Mouse (Mus musculus): ENCODE results near the gene Tmem218.

The Tmem218 gene

GRCm38 (mm10) chr9:37207929-37208411, at the start of gene Tmem218:
TSS of gene Tmem218 (plus strand) at chr9:37208223.
- DNase-seq = peak; percentile 98

- DNase-seq = no peak
These were observed 47.3 kb upstream of the Tmem218 start for GRCm38 (mm10) chr9:37160686-37161085.

GRCm38 (mm10) chr9:37166899-37167298, 41.1 kb upstream of the Tmem218 start:
- no peak for DNase-seq

GRCm38 (mm10) chr9:37173376-37173775, 34.6 kb upstream of the Tmem218 start:
- DNase-seq = no peak

- no peak for DNase-seq
These were observed 32.0 kb upstream of the Tmem218 start for GRCm38 (mm10) chr9:37176002-37176401.

GRCm38 (mm10) chr9:37177107-37177506, 30.9 kb upstream of the Tmem218 start:
- peak; percentile 68 for DNase-seq

- no peak for DNase-seq
These were observed 30.5 kb upstream of the Tmem218 start for GRCm38 (mm10) chr9:37177551-37177950.

GRCm38 (mm10) chr9:37178911-37179310, 29.1 kb upstream of the Tmem218 start:
- peak; percentile 34 for DNase-seq

GRCm38 (mm10) chr9:37179596-37179995, 28.4 kb upstream of the Tmem218 start:
- DNase-seq = no peak

GRCm38 (mm10) chr9:37181596-37181995, 26.4 kb upstream of the Tmem218 start:
- DNase-seq = no peak

GRCm38 (mm10) chr9:37183176-37183575, 24.8 kb upstream of the Tmem218 start:
- no peak for DNase-seq

- DNase-seq = no peak
These were observed 20.6 kb upstream of the Tmem218 start for GRCm38 (mm10) chr9:37187407-37187806.

GRCm38 (mm10) chr9:37188024-37188423, 20.0 kb upstream of the Tmem218 start:
- no peak for DNase-seq

- DNase-seq = no peak
These were observed 11.0 kb upstream of the Tmem218 start for GRCm38 (mm10) chr9:37197067-37197466.

- DNase-seq = no peak
These were observed 7.6 kb upstream of the Tmem218 start for GRCm38 (mm10) chr9:37200414-37200813.

GRCm38 (mm10) chr9:37203884-37204283, 4.1 kb upstream of the Tmem218 start:
- no peak for DNase-seq

GRCm38 (mm10) chr9:37213060-37213738, 5.2 kb downstream of the Tmem218 start:
- DNase-seq = peak; percentile 60

GRCm38 (mm10) chr9:37214327-37215060, 6.5 kb downstream of the Tmem218 start:
- DNase-seq = no peak

- no peak for DNase-seq
These were observed 12.7 kb downstream of the Tmem218 start for GRCm38 (mm10) chr9:37220755-37221154.

- no peak for DNase-seq
These were observed 17.6 kb downstream of the Tmem218 start for GRCm38 (mm10) chr9:37225581-37225980.

- peak; percentile 57 for DNase-seq
These were observed 21.9 kb downstream of the Tmem218 start for GRCm38 (mm10) chr9:37229880-37230325.

GRCm38 (mm10) chr9:37230486-37231195, 22.6 kb downstream of the Tmem218 start:
- DNase-seq = no peak
